Mouse (Mus musculus): ENCODE results near the gene Soga3. TPM values are rescaled to one million over a fixed set of nuclear protein-coding genes. Genes with fewer than 3 reads are reported as not detected.

The Soga3 gene
- polyA plus RNA-seq, 1 experiment, result 40.0 TPM

DNA sequence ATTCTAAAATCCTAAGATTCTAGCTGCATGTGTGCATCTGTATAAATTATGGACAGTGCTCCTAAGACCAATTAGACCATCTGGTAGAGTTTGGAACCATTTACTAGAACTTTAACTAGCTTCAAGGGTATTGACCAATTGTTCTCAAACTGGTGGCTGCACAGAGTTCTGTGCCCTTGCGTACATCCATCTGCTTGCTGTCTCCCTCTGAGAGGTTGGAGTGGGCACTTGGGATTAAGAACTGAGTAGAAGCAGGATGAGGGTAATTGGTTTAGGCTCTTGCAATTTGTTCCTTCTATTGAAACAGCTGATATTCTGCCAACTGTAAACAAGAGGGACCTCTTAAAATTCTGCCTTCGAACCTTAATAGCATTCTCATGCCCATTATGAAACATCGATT, 11.7 kb downstream of the Soga3 start:
- TF ChIP-seq POLR2A (IDR thresholded peaks at IDR 0.05; ENCODE audit: extremely low read depth, insufficient read depth, low read length), result no peak
- no peak for TF ChIP-seq CTCF (IDR thresholded peaks at IDR 0.05; ENCODE audit: extremely low read depth, insufficient read depth, low read length)
- Histone ChIP-seq H3K27ac (ENCODE audit: insufficient read depth, low read length) (no peak overlapping the region), H3K4me1 (ENCODE audit: control insufficient read depth, insufficient read depth, low read length) (peaks cover 1% of the 10 kb centered on the region; the same call in 1 of the 2 replicates), H3K4me3 (ENCODE audit: insufficient read depth, low read length) (no peak overlapping the region)

DNA sequence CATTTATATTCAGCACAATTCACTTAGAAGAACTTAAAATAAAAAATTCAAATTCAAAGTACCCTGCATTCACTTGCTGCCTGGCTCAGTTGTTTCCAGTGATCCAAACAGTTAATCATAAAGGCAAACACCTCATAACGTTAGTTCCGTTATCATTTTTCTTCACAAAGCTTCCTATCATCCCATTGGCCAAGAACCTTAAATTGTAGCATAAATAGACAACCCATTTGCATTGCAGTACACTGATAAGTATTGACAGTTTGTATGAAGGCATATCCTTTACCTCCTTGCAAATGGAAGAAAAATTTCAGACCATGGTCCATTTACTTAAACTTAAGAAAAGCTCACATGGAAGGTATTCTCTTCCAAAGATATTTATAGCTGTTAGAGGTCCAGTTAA, 18.0 kb downstream of the Soga3 start:
- no peak overlapping the region for H3K4me3 ChIP-seq (ENCODE audit: insufficient read depth, low read length)
- no peaks in the 10 kb centered on the region for H3K4me1 ChIP-seq (ENCODE audit: control insufficient read depth, insufficient read depth, low read length)
- TF ChIP-seq POLR2A (IDR thresholded peaks at IDR 0.05; ENCODE audit: extremely low read depth, insufficient read depth, low read length) (no peak), CTCF (IDR thresholded peaks at IDR 0.05; ENCODE audit: extremely low read depth, insufficient read depth, low read length) (no peak)
- no peak overlapping the region for H3K27ac ChIP-seq (ENCODE audit: insufficient read depth, low read length)

DNA sequence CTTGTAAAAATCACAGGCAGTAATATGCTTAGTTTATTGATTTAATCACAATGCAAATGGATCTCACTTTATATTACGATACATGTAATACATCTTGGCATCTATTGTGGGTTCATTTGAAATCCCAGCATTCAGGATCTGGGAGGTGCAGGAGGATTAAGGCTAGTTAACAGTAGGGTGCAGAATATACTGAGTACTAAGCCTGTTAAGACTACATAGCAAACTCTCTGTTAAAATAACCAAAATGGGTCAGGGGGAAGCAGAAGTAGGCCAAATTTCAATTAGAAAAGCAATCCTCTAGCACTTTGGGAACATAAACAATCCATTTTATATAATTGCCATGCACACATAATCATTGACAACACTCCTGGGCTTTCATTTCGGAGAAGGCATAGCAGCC, 30.1 kb downstream of the Soga3 start:
- Histone ChIP-seq H3K27ac (ENCODE audit: insufficient read depth, low read length) (no peak overlapping the region), H3K4me3 (ENCODE audit: insufficient read depth, low read length) (no peak overlapping the region), H3K4me1 (ENCODE audit: control insufficient read depth, insufficient read depth, low read length) (peaks cover 4% of the 10 kb centered on the region)
- no peak for TF ChIP-seq CTCF (IDR thresholded peaks at IDR 0.05; ENCODE audit: extremely low read depth, insufficient read depth, low read length)
- no peak for TF ChIP-seq POLR2A (IDR thresholded peaks at IDR 0.05; ENCODE audit: extremely low read depth, insufficient read depth, low read length)

DNA sequence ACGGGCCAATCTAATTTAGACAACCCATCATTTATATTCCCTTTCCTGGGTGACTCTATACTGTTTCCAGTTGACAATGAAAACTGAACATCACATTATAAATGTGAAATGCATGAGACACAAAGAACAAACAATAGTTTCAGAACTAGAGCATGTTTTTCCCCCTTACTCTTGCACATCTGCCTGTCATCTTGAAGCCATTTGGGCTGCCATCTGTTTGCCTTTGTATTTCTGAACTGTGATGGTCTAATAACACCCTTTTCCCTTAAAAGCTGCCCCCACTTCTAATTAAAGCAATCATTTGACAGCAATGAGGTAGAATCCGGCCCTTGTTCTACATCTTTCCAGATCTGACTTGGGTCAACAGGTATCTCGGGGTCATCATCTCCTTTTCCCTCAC, 32.0 kb downstream of the Soga3 start:
- Histone ChIP-seq H3K4me1 (ENCODE audit: control insufficient read depth, insufficient read depth, low read length) (peaks cover 5% of the 10 kb centered on the region), H3K27ac (ENCODE audit: insufficient read depth, low read length) (no peak overlapping the region), H3K4me3 (ENCODE audit: insufficient read depth, low read length) (no peak overlapping the region)
- TF ChIP-seq POLR2A (IDR thresholded peaks at IDR 0.05; ENCODE audit: extremely low read depth, insufficient read depth, low read length) (no peak), CTCF (IDR thresholded peaks at IDR 0.05; ENCODE audit: extremely low read depth, insufficient read depth, low read length) (no peak)

DNA sequence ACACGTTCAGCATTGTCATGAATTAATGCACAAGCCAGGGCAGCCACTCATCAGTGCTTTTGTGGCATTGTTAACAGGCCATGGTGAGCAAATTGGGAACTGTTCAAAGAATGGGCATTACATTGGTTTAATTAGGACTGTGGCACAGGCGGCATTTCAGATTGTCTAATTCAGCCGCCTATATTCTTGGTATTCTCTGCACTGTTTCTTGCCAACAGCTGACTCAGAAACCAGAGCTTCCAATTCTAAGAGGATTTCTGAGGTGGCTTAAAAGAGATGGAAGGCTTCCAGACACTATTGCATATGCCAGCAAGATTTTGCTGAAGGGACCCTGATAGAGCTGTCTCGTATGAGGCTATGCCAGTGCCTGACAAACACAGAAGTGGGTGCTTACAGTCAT, 33.2 kb downstream of the Soga3 start:
- TF ChIP-seq POLR2A (IDR thresholded peaks at IDR 0.05; ENCODE audit: extremely low read depth, insufficient read depth, low read length) (no peak), CTCF (IDR thresholded peaks at IDR 0.05; ENCODE audit: extremely low read depth, insufficient read depth, low read length) (no peak)
- H3K27ac ChIP-seq (ENCODE audit: insufficient read depth, low read length), result peak overlapping the region; percentile 73
- H3K4me1 ChIP-seq (ENCODE audit: control insufficient read depth, insufficient read depth, low read length), result peaks cover 5% of the 10 kb centered on the region
- H3K4me3 ChIP-seq (ENCODE audit: insufficient read depth, low read length), result no peak overlapping the region

DNA sequence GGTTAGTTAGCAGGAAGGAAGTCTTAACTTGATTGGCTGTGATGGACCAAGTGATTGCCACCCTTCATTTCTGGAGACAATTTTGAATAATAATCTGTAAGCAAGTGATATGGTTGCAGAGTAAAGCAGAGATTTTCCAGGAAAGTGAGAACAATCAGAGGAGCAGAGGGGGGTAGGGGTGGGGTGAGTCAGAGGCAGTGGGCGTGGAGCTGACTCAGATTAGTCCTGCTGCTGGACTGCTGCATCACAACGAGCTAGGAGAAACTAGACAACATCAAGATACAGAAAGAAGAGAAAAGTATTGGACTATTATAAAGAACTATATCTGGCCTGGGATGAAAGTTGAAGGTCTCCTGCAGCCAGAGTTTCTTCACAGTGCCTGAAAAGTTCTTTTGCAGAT, 34.4 kb downstream of the Soga3 start:
- Histone ChIP-seq H3K4me1 (ENCODE audit: control insufficient read depth, insufficient read depth, low read length) (peaks cover 5% of the 10 kb centered on the region), H3K4me3 (ENCODE audit: insufficient read depth, low read length) (no peak overlapping the region), H3K27ac (ENCODE audit: insufficient read depth, low read length) (peak overlapping the region; percentile 62)
- TF ChIP-seq POLR2A (IDR thresholded peaks at IDR 0.05; ENCODE audit: extremely low read depth, insufficient read depth, low read length), result no peak
- no peak for TF ChIP-seq CTCF (IDR thresholded peaks at IDR 0.05; ENCODE audit: extremely low read depth, insufficient read depth, low read length)

DNA sequence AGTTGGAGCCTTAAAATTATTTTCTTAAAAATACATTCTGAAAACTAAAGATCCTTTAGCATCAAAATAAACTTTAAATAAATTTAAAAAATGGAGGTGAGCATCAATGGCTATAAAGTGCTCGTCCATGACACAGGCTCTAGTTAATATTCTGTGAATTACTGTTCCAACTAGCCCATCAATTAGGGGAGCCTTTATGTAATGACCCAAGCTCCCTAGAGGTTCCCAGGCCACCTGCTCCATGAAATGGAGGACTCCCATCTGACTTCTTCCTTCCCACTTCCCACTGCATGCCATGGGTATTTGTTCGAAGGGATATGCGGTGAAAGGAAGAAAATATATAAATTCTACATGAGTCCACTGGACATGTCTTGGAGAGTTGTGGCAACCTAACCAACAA, 36.6 kb downstream of the Soga3 start:
- no peak overlapping the region for H3K27ac ChIP-seq (ENCODE audit: insufficient read depth, low read length)
- no peak overlapping the region for H3K4me3 ChIP-seq (ENCODE audit: insufficient read depth, low read length)
- TF ChIP-seq POLR2A (IDR thresholded peaks at IDR 0.05; ENCODE audit: extremely low read depth, insufficient read depth, low read length), result no peak
- TF ChIP-seq CTCF (IDR thresholded peaks at IDR 0.05; ENCODE audit: extremely low read depth, insufficient read depth, low read length), result no peak
- H3K4me1 ChIP-seq (ENCODE audit: control insufficient read depth, insufficient read depth, low read length), result peaks cover 5% of the 10 kb centered on the region

DNA sequence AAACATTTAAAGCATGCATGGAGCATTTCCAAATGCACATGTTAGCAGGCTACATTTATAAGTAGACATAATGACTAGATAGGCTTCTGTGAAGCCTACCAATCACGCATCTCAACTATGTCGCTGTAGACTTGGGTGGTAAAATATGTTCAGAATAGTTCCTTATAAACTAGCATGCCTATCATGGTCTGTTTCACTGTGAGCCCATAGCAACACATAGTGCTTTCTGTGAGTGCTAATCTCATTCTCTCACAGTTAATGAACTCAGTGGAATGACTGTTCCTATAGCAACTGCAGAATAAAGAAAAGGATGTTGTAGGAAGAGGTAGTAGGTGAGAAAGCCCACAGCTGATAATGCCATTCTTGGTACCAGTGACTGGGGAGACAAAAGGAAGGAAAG, 37.4 kb downstream of the Soga3 start:
- Histone ChIP-seq H3K4me3 (ENCODE audit: insufficient read depth, low read length) (no peak overlapping the region), H3K4me1 (ENCODE audit: control insufficient read depth, insufficient read depth, low read length) (peaks cover 5% of the 10 kb centered on the region), H3K27ac (ENCODE audit: insufficient read depth, low read length) (no peak overlapping the region)
- TF ChIP-seq POLR2A (IDR thresholded peaks at IDR 0.05; ENCODE audit: extremely low read depth, insufficient read depth, low read length) (no peak), CTCF (IDR thresholded peaks at IDR 0.05; ENCODE audit: extremely low read depth, insufficient read depth, low read length) (no peak)

DNA sequence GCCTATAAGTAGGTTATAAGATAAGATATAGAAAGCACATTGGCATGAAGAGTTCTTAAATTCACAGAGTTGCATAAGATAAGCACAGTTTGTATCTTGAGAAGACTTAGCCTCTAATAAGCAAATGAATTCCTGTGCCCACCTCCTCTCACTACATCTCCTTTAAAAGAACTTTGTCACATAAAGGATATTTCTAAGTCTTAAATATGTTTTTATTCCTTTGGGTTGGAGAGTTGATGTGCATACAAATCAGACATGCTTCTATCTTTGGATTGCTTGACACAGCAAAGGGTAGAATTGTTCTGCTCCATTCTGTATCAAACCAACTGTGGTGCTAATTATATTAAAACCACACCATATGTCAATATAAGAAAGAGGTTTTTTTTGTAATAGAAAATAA, 50.1 kb downstream of the Soga3 start:
- Histone ChIP-seq H3K4me1 (ENCODE audit: control insufficient read depth, insufficient read depth, low read length) (peaks cover 7% of the 10 kb centered on the region), H3K4me3 (ENCODE audit: insufficient read depth, low read length) (no peak overlapping the region), H3K27ac (ENCODE audit: insufficient read depth, low read length) (no peak overlapping the region)
- TF ChIP-seq CTCF (IDR thresholded peaks at IDR 0.05; ENCODE audit: extremely low read depth, insufficient read depth, low read length) (no peak), POLR2A (IDR thresholded peaks at IDR 0.05; ENCODE audit: extremely low read depth, insufficient read depth, low read length) (no peak)

DNA sequence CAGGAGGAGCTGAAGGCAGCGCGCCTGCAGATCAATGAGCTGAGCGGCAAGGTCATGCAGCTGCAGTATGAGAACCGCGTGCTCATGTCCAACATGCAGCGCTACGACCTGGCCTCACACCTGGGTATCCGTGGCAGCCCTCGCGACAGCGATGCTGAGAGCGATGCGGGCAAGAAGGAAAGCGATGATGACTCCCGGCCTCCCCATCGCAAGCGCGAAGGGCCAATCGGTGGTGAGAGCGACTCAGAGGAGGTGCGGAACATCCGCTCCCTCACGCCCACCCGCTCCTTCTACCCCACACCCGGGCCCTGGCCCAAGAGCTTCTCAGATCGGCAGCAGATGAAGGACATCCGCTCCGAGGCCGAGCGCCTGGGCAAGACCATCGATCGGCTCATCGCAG, 53.2 kb downstream of the Soga3 start:
- no peak for TF ChIP-seq CTCF (IDR thresholded peaks at IDR 0.05; ENCODE audit: extremely low read depth, insufficient read depth, low read length)
- TF ChIP-seq POLR2A (IDR thresholded peaks at IDR 0.05; ENCODE audit: extremely low read depth, insufficient read depth, low read length), result no peak
- no peak overlapping the region for H3K4me3 ChIP-seq (ENCODE audit: insufficient read depth, low read length)
- no peak overlapping the region for H3K27ac ChIP-seq (ENCODE audit: insufficient read depth, low read length)
- H3K4me1 ChIP-seq (ENCODE audit: control insufficient read depth, insufficient read depth, low read length), result peaks cover 7% of the 10 kb centered on the region

DNA sequence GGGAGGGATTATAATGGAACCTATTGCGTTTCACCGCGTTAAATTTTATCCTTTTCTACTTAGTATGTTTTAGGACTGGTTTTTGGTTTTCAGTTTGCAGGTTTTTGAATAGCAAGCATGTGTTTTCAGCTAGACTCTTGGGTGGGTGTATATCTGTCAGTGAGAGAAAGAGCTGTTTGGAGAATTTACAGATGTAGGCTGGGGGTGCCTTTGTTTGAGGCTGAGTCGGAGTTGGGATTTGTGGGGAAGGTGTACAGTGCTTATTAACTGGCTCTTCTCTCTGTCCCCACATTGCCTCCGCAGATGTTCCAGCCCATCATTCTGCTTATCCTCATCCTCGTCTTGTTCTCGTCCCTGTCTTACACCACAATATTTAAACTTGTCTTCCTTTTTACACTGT, 55.0 kb downstream of the Soga3 start, which contains the start of gene Gm49353:
Gene Gm49353, plus strand, starts transcription at position 313 of the 400 bp plus-strand sequence.
- H3K4me3 ChIP-seq (ENCODE audit: insufficient read depth, low read length), result no peak within 1 kb of the TSS
- H3K27ac ChIP-seq (ENCODE audit: insufficient read depth, low read length), result no peak within 1 kb of the TSS
- peaks cover 7% of the 10 kb centered on the region for H3K4me1 ChIP-seq (ENCODE audit: control insufficient read depth, insufficient read depth, low read length)
- TF ChIP-seq POLR2A (IDR thresholded peaks at IDR 0.05; ENCODE audit: extremely low read depth, insufficient read depth, low read length) (no peak), CTCF (IDR thresholded peaks at IDR 0.05; ENCODE audit: extremely low read depth, insufficient read depth, low read length) (no peak)

Measured in cortical plate, adult 2 months (tissue).